Mouse (Mus musculus): ENCODE data around the gene Tango2.

DNA sequence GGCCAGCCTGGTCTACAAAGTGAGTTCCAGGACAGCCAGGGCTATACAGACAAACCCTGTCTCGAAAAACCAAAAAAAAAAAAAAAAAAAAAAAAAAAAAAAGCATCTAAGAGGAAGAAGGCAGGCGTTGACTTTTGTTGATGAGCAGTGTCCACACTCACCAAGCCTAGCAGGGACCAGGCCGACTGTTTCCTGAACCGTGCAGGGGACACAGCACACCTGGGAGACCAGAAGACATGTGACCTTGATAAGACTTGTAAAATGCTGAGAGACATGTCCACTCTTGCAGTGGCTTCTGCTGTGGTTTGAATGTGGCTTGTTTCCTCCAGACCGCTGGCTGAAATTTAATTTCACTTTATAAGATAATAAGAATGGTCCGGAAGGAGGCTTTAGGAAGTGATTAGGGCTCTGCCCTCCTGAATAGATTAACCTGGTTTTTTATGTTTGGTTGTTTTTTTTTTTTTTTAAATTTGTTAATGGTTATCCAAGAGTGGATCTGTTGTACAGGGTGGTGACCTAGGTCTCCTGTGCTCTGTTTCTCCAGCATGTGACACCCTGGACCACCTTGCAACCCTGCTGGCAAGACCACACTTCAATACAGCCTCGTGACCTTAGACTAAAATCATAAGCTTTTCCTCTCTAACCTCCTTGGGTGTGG is 28.5 kb upstream of the Tango2 start:
- TF ChIP-seq CTCF (IDR thresholded peaks at IDR 0.05; ENCODE audit: low read depth, low read length) (no peak), POLR2A (IDR thresholded peaks at IDR 0.05; ENCODE audit: borderline replicate concordance, low read depth, low read length) (no peak)
